Mouse (Mus musculus) urinary bladder, postnatal 10 days (tissue): ENCODE results near the gene AC161166.1.

Source experiments
- DNase-seq: peaks from one replicate; pipeline ENCODE4 v3.0.0; 2022; ENCODE audit warnings: low spot score

The AC161166.1 gene

DNA sequence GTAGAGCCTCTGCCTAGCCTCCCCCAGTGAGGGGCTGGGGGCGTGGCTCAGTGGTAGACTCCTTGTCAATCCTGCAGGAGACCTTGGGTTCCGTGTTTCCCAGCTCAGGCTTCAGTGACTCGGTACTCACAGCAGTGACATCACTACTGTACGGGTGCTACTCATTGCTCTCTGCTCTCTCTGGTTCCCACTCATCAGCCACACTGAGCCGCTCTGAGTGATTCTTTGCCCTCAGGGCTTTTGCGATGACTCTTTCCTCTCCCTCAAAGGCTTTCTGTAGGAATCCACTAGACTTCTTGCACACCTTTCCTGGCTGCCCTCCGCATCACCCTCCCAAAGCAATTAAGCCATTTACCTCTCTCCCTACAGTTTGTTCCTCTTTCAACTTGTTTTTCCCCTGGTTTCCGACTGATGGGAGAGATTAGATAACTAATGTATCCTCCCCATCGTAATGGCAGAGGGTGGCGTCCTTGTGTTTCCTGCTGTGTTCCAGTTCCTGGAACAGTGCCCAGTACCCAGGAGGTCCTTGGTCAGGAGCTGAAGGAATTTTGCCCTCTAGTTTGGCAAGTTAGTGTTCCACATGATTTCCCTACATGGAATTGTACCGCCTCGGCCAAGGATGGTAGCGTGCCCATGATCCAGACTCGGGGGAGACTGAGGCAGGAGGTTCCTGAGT, 50.7 kb downstream of the AC161166.1 start:
- DNase-seq = no peak
